Mouse (Mus musculus) spleen, adult 2 months (tissue): ENCODE data around the gene Echs1. TPM values are rescaled to one million over a fixed set of nuclear protein-coding genes. Genes with fewer than 3 reads are reported as not detected.
A peak's percentile ranks its signal among the peaks of the same experiment; 100 is the strongest.

Experiments used
- DNase-seq, 2 experiments: peaks; one replicate each; pipeline versions ENCODE4 v3.0.0 to v3.0.0-alpha.2; 2012 to 2021; ENCODE audit warnings: low spot score in 2 of 2, low read depth in 1 of 2
- H3K27ac ChIP-seq: fragments of 200-500 bp; 2 replicates; pipeline ENCODE4 v1.5.1; 2012; ENCODE audit warnings: low read length, inconsistent platforms; ENCODE audit not compliant: insufficient read depth
- H3K27me3 ChIP-seq: fragments of 200-500 bp; 2 replicates; pipeline ENCODE4 v1.6.1; 2012; ENCODE audit warnings: mild to moderate bottlenecking, moderate library complexity, low read length, inconsistent platforms; ENCODE audit not compliant: control insufficient read depth, insufficient read depth
- H3K36me3 ChIP-seq: fragments of 200-500 bp; 2 replicates; pipeline ENCODE4 v1.6.1; 2012; ENCODE audit warnings: mild to moderate bottlenecking, low read length, inconsistent platforms; ENCODE audit not compliant: control insufficient read depth, insufficient read depth
- H3K4me1 ChIP-seq: fragments of 200-500 bp; 2 replicates; pipeline ENCODE4 v1.6.1; 2011; ENCODE audit warnings: inconsistent platforms; ENCODE audit not compliant: control insufficient read depth, insufficient read depth, insufficient read length
- H3K4me3 ChIP-seq: fragments of 200-500 bp; 2 replicates; pipeline ENCODE4 v1.5.1; 2011; ENCODE audit warnings: mild to moderate bottlenecking, inconsistent platforms; ENCODE audit not compliant: insufficient read depth, insufficient read length; ENCODE audit errors: extremely low read depth
- CTCF ChIP-seq: fragments of 200-500 bp; IDR thresholded peaks from 2 replicates; pipeline ENCODE4 v1.5.1; 2011; ENCODE audit warnings: mild to moderate bottlenecking, inconsistent platforms; ENCODE audit not compliant: insufficient read depth, insufficient read length, insufficient replicate concordance; ENCODE audit errors: extremely low read depth
- POLR2A ChIP-seq: fragments of 200-500 bp; IDR thresholded peaks from 2 replicates; pipeline ENCODE4 v1.6.1; 2011; ENCODE audit warnings: low read depth, low read length, inconsistent platforms
- WGBS: fragments of 180-500 bp; shearing (Covaris S2); methylation state at CpG from one replicate; pipeline ENCODE4 v1.1.7; 2018; 5-methylcytosine and 5-hydroxymethylcytosine counted together
- polyA plus RNA-seq: library from polyadenylated mRNA; depleted of rRNA; stranded (reverse); fragments of >200 nt; gene quantifications from 2 replicates; pipeline ENCODE4 v1.2.3, GENCODE M21; 2012

The Echs1 gene
- polyA plus RNA-seq, 1 experiment, result 29.5 TPM

- no peak for DNase-seq
- TF ChIP-seq POLR2A (no peak), CTCF (no peak)
- no peaks in the 10 kb centered on the region for H3K27me3 ChIP-seq
- H3K4me1 ChIP-seq, result peaks cover 7% of the 10 kb centered on the region; the same call in 1 of the 2 replicates
- 95% methylated on average over 2 of the region's 2 CpGs for WGBS
- H3K36me3 ChIP-seq, result no peaks in the 10 kb centered on the region
- no peak overlapping the region for H3K27ac ChIP-seq
- H3K4me3 ChIP-seq, result no peak overlapping the region
These were observed 4.2 kb upstream of the Echs1 start for GRCm38 (mm10) chr7:140120484-140120883.

GRCm38 (mm10) chr7:140115583-140116328 lies 520 bp downstream of the Echs1 start, which contains the start of gene Paox:
Gene Paox (plus strand): TSS chr7:140115799.
- no peak for DNase-seq
- Histone ChIP-seq H3K4me3 (peak within 1 kb of the TSS; percentile 80), H3K27me3 (no peaks in the 10 kb centered on the region), H3K27ac (peak within 1 kb of the TSS; percentile 61), H3K36me3 (peaks cover 10% of the 10 kb centered on the region; the same call in 1 of the 2 replicates), H3K4me1 (peaks cover 8% of the 10 kb centered on the region; the same call in 1 of the 2 replicates)
- WGBS, result 5% methylated on average over 23 of the region's 23 CpGs
- TF ChIP-seq CTCF (no peak), POLR2A (no peak)

- Histone ChIP-seq H3K27me3 (no peaks in the 10 kb centered on the region), H3K4me1 (peaks cover 6% of the 10 kb centered on the region; the same call in 1 of the 2 replicates), H3K27ac (no peak overlapping the region), H3K4me3 (no peak overlapping the region), H3K36me3 (peaks cover 22% of the 10 kb centered on the region)
- no peak for TF ChIP-seq CTCF
- no peak for TF ChIP-seq POLR2A
- WGBS, result 77% methylated on average over 3 of the region's 3 CpGs
- no peak for DNase-seq
These were observed 4.3 kb downstream of the Echs1 start for GRCm38 (mm10) chr7:140111943-140112342.

GRCm38 (mm10) chr7:140104009-140104408 lies 12.3 kb downstream of the Echs1 start:
- no peak overlapping the region for H3K4me3 ChIP-seq
- 83% methylated on average over 4 of the region's 4 CpGs for WGBS
- peaks cover 3% of the 10 kb centered on the region; the same call in 1 of the 2 replicates for H3K4me1 ChIP-seq
- no peaks in the 10 kb centered on the region for H3K27me3 ChIP-seq
- H3K27ac ChIP-seq, result no peak overlapping the region
- H3K36me3 ChIP-seq, result peaks cover 10% of the 10 kb centered on the region; the same call in 1 of the 2 replicates
- no peak for DNase-seq
- no peak for TF ChIP-seq CTCF
- no peak for TF ChIP-seq POLR2A

GRCm38 (mm10) chr7:140101993-140102860 lies 14.0 kb downstream of the Echs1 start, which contains the start of gene Fuom:
Gene Fuom (minus strand): TSS chr7:140102441.
- peaks cover 2% of the 10 kb centered on the region; the same call in 1 of the 2 replicates for H3K36me3 ChIP-seq
- peak in 1 of 2 experiments; percentile 70 for DNase-seq
- H3K4me3 ChIP-seq, result peak within 1 kb of the TSS; percentile 51
- TF ChIP-seq POLR2A (no peak), CTCF (no peak)
- WGBS, result 10% methylated on average over 30 of the region's 30 CpGs
- no peaks in the 10 kb centered on the region for H3K27me3 ChIP-seq
- H3K4me1 ChIP-seq, result peaks cover 3% of the 10 kb centered on the region; the same call in 1 of the 2 replicates
- no peak within 1 kb of the TSS for H3K27ac ChIP-seq

GRCm38 (mm10) chr7:140101498-140101897 lies 14.8 kb downstream of the Echs1 start:
- 93% methylated on average over 10 of the region's 10 CpGs for WGBS
- no peaks in the 10 kb centered on the region for H3K27me3 ChIP-seq
- no peak for DNase-seq
- no peak overlapping the region for H3K27ac ChIP-seq
- no peak for TF ChIP-seq POLR2A
- TF ChIP-seq CTCF, result no peak
- H3K36me3 ChIP-seq, result peaks cover 2% of the 10 kb centered on the region; the same call in 1 of the 2 replicates
- no peak overlapping the region for H3K4me3 ChIP-seq
- H3K4me1 ChIP-seq, result peaks cover 3% of the 10 kb centered on the region; the same call in 1 of the 2 replicates
